Mouse (Mus musculus) ES-Bruce4 (cell line): ENCODE measurements at regions not wholly inside any gene's neighbourhood (a gene's known extent, or its start where the extent isn't known, plus 50 kb on each side); places are given as distances from the start of the nearest gene placed in this dataset.

Source experiments
- H3K27ac ChIP-seq: 2 replicates; pipeline ENCODE4 v1.5.1; 2012; ENCODE audit warnings: low read length, inconsistent platforms; ENCODE audit not compliant: insufficient read depth
- H3K27me3 ChIP-seq: 2 replicates; pipeline ENCODE4 v1.6.1; 2012; ENCODE audit warnings: mild to moderate bottlenecking, low read length, inconsistent platforms; ENCODE audit not compliant: control insufficient read depth, poor library complexity, insufficient read depth, severe bottlenecking
- H3K36me3 ChIP-seq: 2 replicates; pipeline ENCODE4 v1.6.1; 2012; ENCODE audit warnings: inconsistent platforms, mild to moderate bottlenecking, low read length, moderate library complexity; ENCODE audit not compliant: control insufficient read depth, poor library complexity, insufficient read depth, severe bottlenecking
- H3K4me1 ChIP-seq: one replicate; pipeline ENCODE4 v1.8.1; 2011; ENCODE audit warnings: low read length; ENCODE audit not compliant: control insufficient read depth, insufficient read depth
- H3K4me3 ChIP-seq: 2 replicates; pipeline ENCODE4 v1.5.1; 2011; ENCODE audit warnings: low read depth, mild to moderate bottlenecking, low read length
- H3K9ac ChIP-seq: 2 replicates; pipeline ENCODE4 v1.6.1; 2012; ENCODE audit warnings: low read depth, mild to moderate bottlenecking, inconsistent platforms; ENCODE audit not compliant: poor library complexity, severe bottlenecking
- H3K9me3 ChIP-seq: replicated peaks from 2 replicates; pipeline ENCODE4 v1.6.1; 2012; ENCODE audit warnings: mild to moderate bottlenecking, low read length, inconsistent platforms; ENCODE audit not compliant: control insufficient read depth, poor library complexity, insufficient read depth, severe bottlenecking
- CTCF ChIP-seq: IDR thresholded peaks from one replicate; pipeline ENCODE4 v1.8.1; 2011; ENCODE audit warnings: low read depth, low read length
- EP300 ChIP-seq: IDR thresholded peaks from 2 replicates; pipeline ENCODE4 v1.6.1; 2011; ENCODE audit warnings: low read depth, low read length; ENCODE audit not compliant: insufficient read depth
- POLR2A ChIP-seq: IDR thresholded peaks from one replicate; pipeline ENCODE4 v1.8.1; 2011; ENCODE audit warnings: low read length; ENCODE audit not compliant: insufficient read depth

GRCm38 (mm10) chr16:86808644-86809324 lies 545.2 kb upstream of the N6amt1 start:
- Histone ChIP-seq H3K4me3 (no peak overlapping the region), H3K9me3 (no peaks in the 10 kb centered on the region), H3K4me1 (no peaks in the 10 kb centered on the region), H3K27me3 (no peaks in the 10 kb centered on the region), H3K9ac (no peak overlapping the region), H3K36me3 (no peaks in the 10 kb centered on the region), H3K27ac (no peak overlapping the region)
- no peak for TF ChIP-seq CTCF
- no peak for TF ChIP-seq EP300
- no peak for TF ChIP-seq POLR2A

DNA sequence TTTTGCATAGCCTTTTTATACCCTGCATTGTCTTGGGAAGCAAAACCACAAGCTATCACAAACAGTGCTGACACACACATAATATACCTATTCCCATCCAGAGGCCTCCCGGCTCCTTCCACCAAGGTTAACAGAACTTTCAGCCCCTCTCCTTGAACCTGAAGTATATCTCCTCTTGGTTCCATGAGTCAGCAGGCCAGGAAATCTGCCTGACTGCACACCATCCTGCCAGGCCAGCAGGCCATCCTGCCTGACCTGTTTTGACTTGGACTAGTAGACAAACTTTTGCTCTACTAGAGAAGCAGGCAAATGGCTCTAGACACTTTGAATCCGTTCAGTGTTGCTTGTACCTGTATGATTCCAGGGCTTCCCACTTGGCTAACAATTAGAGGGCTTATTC lies 547.6 kb upstream of the N6amt1 start:
- no peak overlapping the region for H3K27ac ChIP-seq
- TF ChIP-seq POLR2A, result no peak
- no peak for TF ChIP-seq EP300
- TF ChIP-seq CTCF, result no peak
- no peaks in the 10 kb centered on the region for H3K27me3 ChIP-seq

DNA sequence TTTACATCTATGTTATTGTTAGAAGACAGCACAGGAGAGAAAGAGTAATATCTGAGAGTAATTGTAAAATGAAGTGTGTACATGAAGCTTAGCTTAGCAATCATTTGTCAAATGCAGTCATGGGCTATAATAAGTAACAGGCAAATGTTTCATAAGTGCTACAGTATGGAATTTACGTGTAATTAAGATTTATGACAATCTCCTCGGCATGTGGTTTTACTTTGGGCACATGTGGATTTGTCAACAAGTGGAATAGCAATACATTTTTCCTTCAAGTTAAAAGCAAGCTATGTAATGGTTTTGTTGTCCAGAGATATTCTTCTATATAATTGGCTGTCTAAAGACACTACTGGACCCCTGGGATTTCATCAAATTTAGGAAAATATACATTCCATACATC lies 577.9 kb upstream of the N6amt1 start:
- H3K27me3 ChIP-seq, result no peaks in the 10 kb centered on the region
- H3K4me1 ChIP-seq, result no peaks in the 10 kb centered on the region
- H3K27ac ChIP-seq, result no peak overlapping the region
- H3K4me3 ChIP-seq, result no peak overlapping the region
- H3K9ac ChIP-seq, result no peak overlapping the region
- TF ChIP-seq EP300 (no peak), POLR2A (no peak)
- no peaks in the 10 kb centered on the region for H3K36me3 ChIP-seq
- no peaks in the 10 kb centered on the region for H3K9me3 ChIP-seq

More for the DNA sequence above, 547.6 kb upstream of the N6amt1 start:
- Histone ChIP-seq H3K9me3 (no peaks in the 10 kb centered on the region), H3K36me3 (no peaks in the 10 kb centered on the region), H3K4me3 (no peak overlapping the region), H3K9ac (no peak overlapping the region), H3K4me1 (no peaks in the 10 kb centered on the region)

- no peak overlapping the region for H3K4me3 ChIP-seq
- no peaks in the 10 kb centered on the region for H3K36me3 ChIP-seq
- no peak overlapping the region for H3K27ac ChIP-seq
- TF ChIP-seq POLR2A (no peak), CTCF (no peak), EP300 (no peak)
- no peaks in the 10 kb centered on the region for H3K27me3 ChIP-seq
- H3K9me3 ChIP-seq, result no peaks in the 10 kb centered on the region
- no peak overlapping the region for H3K9ac ChIP-seq
- no peaks in the 10 kb centered on the region for H3K4me1 ChIP-seq
Measured at GRCm38 (mm10) chr16:86772586-86772985, 581.4 kb upstream of the N6amt1 start.

DNA sequence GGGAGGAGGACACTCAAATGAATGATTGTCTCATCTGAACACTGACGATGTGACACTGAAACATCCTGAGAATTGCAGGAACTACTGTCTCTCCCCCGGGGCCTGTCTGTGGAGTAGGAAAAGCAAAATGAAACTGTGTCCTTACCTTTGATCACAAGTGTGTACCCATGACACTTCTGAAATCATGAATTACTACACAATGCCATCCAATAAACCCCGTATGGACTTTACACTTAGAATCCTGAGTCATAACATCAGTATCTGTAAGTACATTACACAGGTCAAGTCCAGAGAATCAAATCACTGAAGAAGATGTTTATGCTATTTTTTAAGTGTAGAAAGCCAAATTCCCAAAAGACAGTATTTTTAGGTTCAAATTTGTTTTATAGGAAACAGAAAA lies 585.1 kb upstream of the N6amt1 start:
- H3K27ac ChIP-seq, result no peak overlapping the region
- H3K4me3 ChIP-seq, result no peak overlapping the region
- H3K4me1 ChIP-seq, result no peaks in the 10 kb centered on the region
- no peak for TF ChIP-seq EP300
- no peak for TF ChIP-seq POLR2A
- TF ChIP-seq CTCF, result no peak
- no peaks in the 10 kb centered on the region for H3K27me3 ChIP-seq
- H3K9me3 ChIP-seq, result no peaks in the 10 kb centered on the region
- no peaks in the 10 kb centered on the region for H3K36me3 ChIP-seq
- H3K9ac ChIP-seq, result no peak overlapping the region

DNA sequence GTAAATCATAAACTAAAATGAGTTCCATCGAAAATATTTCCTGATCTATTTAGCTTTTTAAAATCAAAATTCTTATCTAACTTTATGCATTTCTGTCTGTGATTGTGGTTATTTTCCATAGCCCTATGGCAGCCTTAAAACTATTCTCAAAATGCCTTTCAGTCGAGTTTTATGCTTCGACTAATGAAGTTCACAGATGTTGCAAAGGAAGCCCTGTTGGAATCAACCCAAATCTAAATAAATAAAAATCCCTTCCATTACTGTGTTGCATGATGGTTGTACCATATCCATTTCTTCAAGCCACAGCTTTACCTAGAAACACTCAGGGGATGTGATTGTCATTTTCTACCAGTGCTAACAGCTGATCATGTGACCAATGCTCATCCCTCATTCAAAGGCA lies 585.6 kb upstream of the N6amt1 start:
- no peaks in the 10 kb centered on the region for H3K4me1 ChIP-seq
- H3K27me3 ChIP-seq, result no peaks in the 10 kb centered on the region
- H3K27ac ChIP-seq, result no peak overlapping the region
- no peaks in the 10 kb centered on the region for H3K9me3 ChIP-seq
- TF ChIP-seq POLR2A (no peak), EP300 (no peak), CTCF (no peak)
- H3K36me3 ChIP-seq, result no peaks in the 10 kb centered on the region
- H3K4me3 ChIP-seq, result no peak overlapping the region
- H3K9ac ChIP-seq, result no peak overlapping the region
